Mouse (Mus musculus) spleen, adult 2 months (tissue): Measurements from ENCODE around the gene Grb14. TPM values are rescaled to one million over a fixed set of nuclear protein-coding genes. Genes with fewer than 3 reads are reported as not detected.

Experiments
- DNase-seq, 2 experiments: peaks; one replicate each; pipeline versions ENCODE4 v3.0.0 to v3.0.0-alpha.2; 2012 to 2021; ENCODE audit warnings: low spot score in 2 of 2, low read depth in 1 of 2
- H3K27ac ChIP-seq: fragments of 200-500 bp; 2 replicates; pipeline ENCODE4 v1.5.1; 2012; ENCODE audit warnings: low read length, inconsistent platforms; ENCODE audit not compliant: insufficient read depth
- H3K27me3 ChIP-seq: fragments of 200-500 bp; 2 replicates; pipeline ENCODE4 v1.6.1; 2012; ENCODE audit warnings: mild to moderate bottlenecking, moderate library complexity, low read length, inconsistent platforms; ENCODE audit not compliant: control insufficient read depth, insufficient read depth
- H3K36me3 ChIP-seq: fragments of 200-500 bp; 2 replicates; pipeline ENCODE4 v1.6.1; 2012; ENCODE audit warnings: mild to moderate bottlenecking, low read length, inconsistent platforms; ENCODE audit not compliant: control insufficient read depth, insufficient read depth
- H3K4me1 ChIP-seq: fragments of 200-500 bp; 2 replicates; pipeline ENCODE4 v1.6.1; 2011; ENCODE audit warnings: inconsistent platforms; ENCODE audit not compliant: control insufficient read depth, insufficient read depth, insufficient read length
- H3K4me3 ChIP-seq: fragments of 200-500 bp; 2 replicates; pipeline ENCODE4 v1.5.1; 2011; ENCODE audit warnings: mild to moderate bottlenecking, inconsistent platforms; ENCODE audit not compliant: insufficient read depth, insufficient read length; ENCODE audit errors: extremely low read depth
- CTCF ChIP-seq: fragments of 200-500 bp; IDR thresholded peaks from 2 replicates; pipeline ENCODE4 v1.5.1; 2011; ENCODE audit warnings: mild to moderate bottlenecking, inconsistent platforms; ENCODE audit not compliant: insufficient read depth, insufficient read length, insufficient replicate concordance; ENCODE audit errors: extremely low read depth
- POLR2A ChIP-seq: fragments of 200-500 bp; IDR thresholded peaks from 2 replicates; pipeline ENCODE4 v1.6.1; 2011; ENCODE audit warnings: low read depth, low read length, inconsistent platforms
- WGBS: fragments of 180-500 bp; shearing (Covaris S2); methylation state at CpG from one replicate; pipeline ENCODE4 v1.1.7; 2018; 5-methylcytosine and 5-hydroxymethylcytosine counted together
- polyA plus RNA-seq: library from polyadenylated mRNA; depleted of rRNA; stranded (reverse); fragments of >200 nt; gene quantifications from 2 replicates; pipeline ENCODE4 v1.2.3, GENCODE M21; 2012

Grb14 gene
- polyA plus RNA-seq, 1 experiment = 0.44 TPM

DNA sequence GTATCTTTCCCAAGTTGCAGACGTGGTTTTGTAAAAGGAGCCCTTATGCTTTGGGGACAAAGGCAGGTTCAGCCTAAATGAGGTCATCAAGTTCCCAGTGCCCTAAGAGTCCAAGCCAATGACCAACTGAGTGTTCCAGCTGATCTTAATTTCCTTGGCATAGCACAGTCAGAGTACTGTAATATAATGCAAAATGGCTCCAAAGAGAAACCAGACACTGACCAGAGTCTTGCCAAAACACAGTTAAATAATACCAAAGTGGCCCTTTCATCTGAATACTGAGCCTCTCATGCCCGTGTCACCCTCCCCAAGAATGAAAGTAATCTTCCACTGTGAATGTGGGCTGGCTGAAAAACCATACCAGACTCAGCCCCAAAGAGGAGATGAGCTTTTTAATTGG is 17.4 kb downstream of the Grb14 start:
- DNase-seq = no peak
- Histone ChIP-seq H3K36me3 (no peaks in the 10 kb centered on the region), H3K27me3 (no peaks in the 10 kb centered on the region), H3K27ac (no peak overlapping the region), H3K4me1 (no peaks in the 10 kb centered on the region), H3K4me3 (no peak overlapping the region)
- TF ChIP-seq POLR2A (no peak), CTCF (no peak)
- WGBS = 76% methylated on average over 2 of the region's 2 CpGs

- no peak overlapping the region for H3K27ac ChIP-seq
Observed at GRCm38 (mm10) chr2:65005044-65005443, 19.7 kb downstream of the Grb14 start.

DNA sequence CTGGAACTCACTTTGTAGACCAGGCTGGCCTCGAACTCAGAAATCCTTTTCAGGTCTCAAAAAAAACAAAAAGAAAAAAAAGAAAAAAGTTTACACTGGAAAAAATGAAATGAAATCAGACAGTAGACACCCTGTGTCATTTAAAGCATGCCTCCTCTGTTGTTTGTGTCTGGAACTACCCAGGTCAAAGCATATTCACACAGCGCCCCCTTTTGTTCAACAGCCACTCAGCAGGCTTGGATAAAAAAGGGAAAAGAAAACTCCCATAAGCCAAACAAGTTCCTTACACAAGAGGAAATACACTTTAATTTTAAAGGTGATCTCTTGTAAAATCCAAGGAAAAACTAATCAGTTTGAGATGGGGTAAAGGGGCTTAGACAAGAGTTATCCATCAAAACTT is 21.4 kb downstream of the Grb14 start:
- TF ChIP-seq POLR2A (no peak), CTCF (no peak)
- 52% methylated on average over 2 of the region's 2 CpGs for WGBS
- Histone ChIP-seq H3K27ac (no peak overlapping the region), H3K4me3 (no peak overlapping the region), H3K36me3 (no peaks in the 10 kb centered on the region), H3K27me3 (no peaks in the 10 kb centered on the region), H3K4me1 (no peaks in the 10 kb centered on the region)
- no peak for DNase-seq

More at GRCm38 (mm10) chr2:65005044-65005443, 19.7 kb downstream of the Grb14 start:
- Histone ChIP-seq H3K4me1 (no peaks in the 10 kb centered on the region), H3K4me3 (no peak overlapping the region), H3K27me3 (no peaks in the 10 kb centered on the region), H3K36me3 (no peaks in the 10 kb centered on the region)
- TF ChIP-seq CTCF (no peak), POLR2A (no peak)
- DNase-seq = no peak

- no peaks in the 10 kb centered on the region for H3K4me1 ChIP-seq
- H3K27me3 ChIP-seq = no peaks in the 10 kb centered on the region
- H3K36me3 ChIP-seq = no peaks in the 10 kb centered on the region
- no peak overlapping the region for H3K27ac ChIP-seq
- no peak for TF ChIP-seq CTCF
- no peak for TF ChIP-seq POLR2A
- WGBS = 95% methylated on average over 3 of the region's 3 CpGs
- DNase-seq = no peak
- H3K4me3 ChIP-seq = no peak overlapping the region
Observed at GRCm38 (mm10) chr2:65002631-65003030, 22.2 kb downstream of the Grb14 start.

GRCm38 (mm10) chr2:64995048-64995447 is 29.7 kb downstream of the Grb14 start:
- Histone ChIP-seq H3K27ac (no peak overlapping the region), H3K36me3 (no peaks in the 10 kb centered on the region), H3K4me3 (no peak overlapping the region), H3K27me3 (no peaks in the 10 kb centered on the region), H3K4me1 (no peaks in the 10 kb centered on the region)
- DNase-seq = no peak
- TF ChIP-seq POLR2A (no peak), CTCF (no peak)
- 81% methylated on average over 2 of the region's 2 CpGs for WGBS

DNA sequence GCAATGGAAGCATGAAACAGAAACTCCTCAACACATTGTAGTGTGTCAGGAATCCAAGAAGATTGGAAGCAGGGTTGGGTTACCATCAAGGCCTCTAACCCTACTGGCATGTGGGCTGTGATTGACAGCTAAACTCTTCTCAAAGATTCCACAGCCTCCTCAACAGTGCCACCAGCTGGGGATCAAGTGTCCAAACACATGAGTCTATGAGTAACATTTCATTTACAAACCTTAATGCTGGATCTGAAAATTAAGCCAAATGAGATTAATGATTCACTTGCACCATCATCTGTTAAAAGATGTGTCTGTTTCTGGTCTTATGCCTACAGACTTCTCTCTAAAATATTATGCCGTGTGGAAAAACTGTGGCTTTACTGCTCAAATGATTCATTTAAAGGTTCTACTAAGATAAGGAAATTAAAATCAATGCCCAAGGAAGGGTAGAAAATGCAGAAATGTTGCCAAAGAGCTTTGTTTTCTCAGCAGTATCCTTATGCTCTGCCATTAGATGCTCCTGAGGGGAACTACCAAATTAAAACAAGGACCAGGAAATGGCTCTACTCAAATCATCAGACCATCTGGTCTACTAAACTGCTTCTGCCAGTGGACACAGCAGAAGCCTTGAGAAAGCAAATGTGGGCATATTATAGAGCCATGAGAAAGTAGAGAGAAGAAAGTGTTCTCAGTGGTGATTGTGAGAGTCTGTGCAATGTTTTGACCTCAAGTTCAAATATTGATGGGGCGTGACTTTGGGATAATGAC is 35.2 kb downstream of the Grb14 start:
- Histone ChIP-seq H3K36me3 (no peaks in the 10 kb centered on the region), H3K27me3 (no peaks in the 10 kb centered on the region), H3K4me1 (no peaks in the 10 kb centered on the region), H3K27ac (no peak overlapping the region), H3K4me3 (no peak overlapping the region)
- WGBS = 87% methylated on average over 2 of the region's 2 CpGs
- no peak for TF ChIP-seq CTCF
- no peak for TF ChIP-seq POLR2A
- no peak for DNase-seq

- H3K27me3 ChIP-seq = no peaks in the 10 kb centered on the region
- no peak for DNase-seq
- TF ChIP-seq CTCF (no peak), POLR2A (no peak)
- 82% methylated on average over 3 of the region's 3 CpGs for WGBS
- H3K36me3 ChIP-seq = no peaks in the 10 kb centered on the region
- no peak overlapping the region for H3K4me3 ChIP-seq
- no peak overlapping the region for H3K27ac ChIP-seq
- H3K4me1 ChIP-seq = no peaks in the 10 kb centered on the region
Observed at GRCm38 (mm10) chr2:64987782-64988181, 37.0 kb downstream of the Grb14 start.
